Mouse (Mus musculus) adrenal gland, postnatal 14 days (tissue): ENCODE results near the gene Grk4. TPM values are rescaled to one million over a fixed set of nuclear protein-coding genes. Genes with fewer than 3 reads are reported as not detected.
A peak's percentile ranks its signal among the peaks of the same experiment; 100 is the strongest.
"Not testable (repeated sequence)": the region's sequence is repeated elsewhere in the genome, so short reads cannot be mapped to it uniquely, and the experiment has no call there.

ENCODE experiments used
- DNase-seq: peaks from one replicate; pipeline ENCODE4 v3.0.0; 2021; ENCODE audit warnings: mixed read lengths
- microRNA-seq, 2 experiments: library from miRNA; unstranded; fragments of <30 nt; microRNA quantifications; one replicate each; pipeline ENCODE4 v1.2.0; 2021
- total RNA-seq: library from RNA; stranded (reverse); gene quantifications from 2 replicates; pipeline ENCODE4 v1.2.3, GENCODE M21; 2021

Grk4 gene
- total RNA-seq, 1 experiment from 2014 or later: 2.1 TPM

GRCm38 (mm10) chr5:34714371-34714770 is 54.2 kb downstream of the Grk4 start:
- not testable (repeated sequence) for DNase-seq

GRCm38 (mm10) chr5:34714816-34715215 is 54.6 kb downstream of the Grk4 start:
- DNase-seq: no peak

DNA sequence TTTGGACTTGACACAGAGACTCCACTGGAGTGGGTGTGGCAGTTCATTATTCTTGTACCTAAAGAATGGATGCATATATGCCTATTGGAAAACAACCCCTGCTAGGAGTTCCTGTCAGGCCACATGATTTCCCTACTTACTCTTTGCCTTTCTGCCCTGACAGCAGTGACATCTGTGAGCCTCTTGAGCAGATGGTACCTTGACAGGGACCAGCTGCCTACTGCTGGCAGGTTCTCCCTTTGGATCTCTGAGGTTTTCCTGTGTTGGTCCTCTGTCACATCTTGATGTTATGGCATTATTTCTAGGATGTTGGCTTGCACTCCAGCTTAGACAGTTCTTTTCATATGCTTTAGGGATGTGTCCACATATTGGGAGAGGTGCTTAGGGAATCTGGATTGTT is 69.0 kb downstream of the Grk4 start:
- DNase-seq: no peak

DNA sequence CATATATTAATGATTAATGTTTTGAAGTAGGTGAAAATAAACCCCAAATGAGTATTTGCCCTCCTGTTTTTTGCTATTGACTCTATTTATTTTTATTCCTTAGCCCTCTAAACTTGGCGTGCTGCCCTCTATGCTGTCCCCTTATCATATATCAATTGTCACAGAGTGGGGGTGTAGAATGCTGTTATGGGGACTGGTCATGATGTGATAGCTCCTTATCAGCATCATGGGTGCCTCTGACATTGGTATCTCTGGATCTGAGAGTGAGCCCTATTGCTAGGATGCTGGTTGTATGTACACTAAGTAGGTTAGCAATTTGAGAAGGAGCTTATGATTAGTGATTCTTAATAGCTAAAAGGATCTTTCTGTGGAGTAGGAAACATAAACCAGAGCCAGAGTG is 70.1 kb downstream of the Grk4 start:
- no peak for DNase-seq

GRCm38 (mm10) chr5:34751477-34751876 is 91.3 kb downstream of the Grk4 start:
- no peak for DNase-seq

DNA sequence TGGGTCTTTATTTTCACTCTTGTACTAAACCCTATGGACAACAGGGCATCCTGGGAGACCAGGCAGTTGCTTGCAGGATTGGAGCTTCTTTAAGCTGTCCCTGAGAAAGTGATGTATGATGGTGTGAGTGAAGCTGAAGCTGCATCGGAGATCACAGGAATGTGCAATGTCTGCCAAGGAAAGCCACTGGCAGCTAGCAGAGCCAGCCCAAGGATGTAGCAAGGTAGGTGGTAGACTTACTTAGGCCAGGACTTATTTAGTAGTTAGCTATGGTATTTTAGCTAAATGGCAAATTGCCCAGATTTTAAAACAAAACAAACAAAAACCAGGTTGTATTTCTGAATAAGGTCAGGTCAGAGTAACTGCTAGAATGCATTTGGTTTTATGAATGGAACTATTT is 98.6 kb downstream of the Grk4 start:
- no peak for DNase-seq

- DNase-seq: no peak
Observed at GRCm38 (mm10) chr5:34760850-34761508, 100.8 kb downstream of the Grk4 start.

- peak; percentile 98 for DNase-seq
Observed at GRCm38 (mm10) chr5:34761509-34761908, 101.3 kb downstream of the Grk4 start, which contains the start of gene Htt. Htt (plus strand) TSS chr5:34761740.

DNA sequence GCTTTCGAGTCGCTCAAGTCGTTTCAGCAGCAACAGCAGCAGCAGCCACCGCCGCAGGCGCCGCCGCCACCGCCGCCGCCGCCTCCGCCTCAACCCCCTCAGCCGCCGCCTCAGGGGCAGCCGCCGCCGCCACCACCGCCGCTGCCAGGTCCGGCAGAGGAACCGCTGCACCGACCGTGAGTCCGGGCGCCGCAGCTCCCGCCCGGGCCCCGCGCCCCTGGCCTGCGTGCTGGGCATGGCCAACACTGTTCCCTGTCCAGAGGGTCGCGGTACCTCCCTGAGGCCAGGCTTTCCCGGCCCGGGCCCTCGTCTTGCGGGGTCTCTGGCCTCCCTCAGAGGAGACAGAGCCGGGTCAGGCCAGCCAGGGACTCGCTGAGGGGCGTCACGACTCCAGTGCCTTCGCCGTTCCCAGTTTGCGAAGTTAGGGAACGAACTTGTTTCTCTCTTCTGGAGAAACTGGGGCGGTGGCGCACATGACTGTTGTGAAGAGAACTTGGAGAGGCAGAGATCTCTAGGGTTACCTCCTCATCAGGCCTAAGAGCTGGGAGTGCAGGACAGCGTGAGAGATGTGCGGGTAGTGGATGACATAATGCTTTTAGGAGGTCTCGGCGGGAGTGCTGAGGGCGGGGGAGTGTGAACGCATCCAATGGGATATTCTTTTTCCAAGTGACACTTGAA is 101.9 kb downstream of the Grk4 start:
- DNase-seq: peak; percentile 57

DNA sequence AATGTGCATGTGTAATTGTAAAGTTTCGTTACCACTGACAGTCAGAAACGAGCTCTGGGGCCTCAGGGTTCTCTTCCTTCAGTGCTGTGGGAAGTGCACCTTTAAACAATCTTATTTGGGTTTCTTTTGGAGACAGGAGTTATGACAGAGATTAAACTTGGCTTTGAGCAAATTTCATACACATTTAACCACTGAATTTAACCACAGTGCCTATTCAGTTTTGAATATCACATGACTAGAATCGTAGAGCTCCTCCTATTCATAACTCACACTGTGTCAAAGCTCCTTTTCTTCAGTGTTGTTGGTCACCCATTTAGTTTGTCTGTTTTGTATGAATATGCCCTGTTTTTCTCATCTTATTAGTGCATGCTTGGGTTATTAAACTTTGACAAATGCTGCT is 111.6 kb downstream of the Grk4 start:
- no peak for DNase-seq

GRCm38 (mm10) chr5:34772696-34773245 is 112.6 kb downstream of the Grk4 start:
- peak; percentile 13 for DNase-seq

GRCm38 (mm10) chr5:34773392-34773791 is 113.2 kb downstream of the Grk4 start:
- peak; percentile 16 for DNase-seq

DNA sequence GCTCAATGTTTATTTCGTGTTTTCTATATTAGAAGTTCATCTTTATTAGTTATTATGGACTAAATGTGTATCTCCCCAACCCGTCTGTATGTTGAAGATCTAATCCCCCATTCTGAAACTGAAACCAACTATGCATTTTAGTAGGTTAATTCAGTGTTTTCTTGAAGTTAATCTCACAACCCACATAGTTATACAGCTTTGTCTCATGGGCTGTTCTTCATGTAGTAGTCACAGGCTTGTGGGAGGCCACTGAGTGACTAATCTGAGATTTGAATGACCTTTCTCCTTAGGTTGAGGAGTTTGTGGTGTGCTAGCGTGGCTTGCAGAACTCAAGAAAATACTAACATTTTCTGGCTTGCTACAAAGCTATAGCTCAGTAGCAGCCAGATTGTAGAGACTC is 124.8 kb downstream of the Grk4 start:
- DNase-seq: no peak

GRCm38 (mm10) chr5:34791141-34791540 is 131.0 kb downstream of the Grk4 start:
- DNase-seq: no peak

DNA sequence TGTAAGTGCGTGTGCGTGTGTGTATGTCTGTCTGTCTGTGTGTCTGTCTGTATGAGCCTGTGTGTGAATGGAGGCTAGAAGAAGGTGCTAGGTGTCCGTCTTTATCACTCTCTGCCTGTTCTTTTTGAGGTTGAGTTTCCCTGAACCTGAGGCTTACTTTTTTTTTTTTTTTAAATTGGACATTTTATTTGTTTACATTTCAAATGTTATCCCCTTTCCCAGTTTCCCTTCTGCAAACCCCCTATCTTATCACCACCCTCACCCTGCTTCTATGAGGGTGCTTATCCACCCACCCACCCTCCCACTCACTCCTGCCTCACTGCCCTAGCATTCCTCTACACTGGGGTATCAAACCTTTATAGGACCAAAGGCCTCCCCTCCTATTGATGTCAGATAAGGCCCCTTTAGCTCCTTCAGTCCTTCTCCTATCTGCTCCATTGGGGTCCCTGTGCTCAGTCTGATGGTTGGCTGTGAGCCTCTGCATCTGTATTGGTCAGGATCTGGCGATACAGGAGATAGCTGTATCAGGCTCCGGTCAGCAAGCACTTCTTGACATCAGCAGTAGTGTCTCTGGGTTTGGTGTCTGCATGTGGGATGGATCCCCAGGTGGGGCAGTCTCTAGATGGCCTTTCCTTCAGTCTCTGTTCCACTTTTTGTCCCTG is 140.2 kb downstream of the Grk4 start:
- no peak for DNase-seq

Small RNAs within 50 kb of the gene (microRNA-seq; reads per million reads assigned to microRNA genes)
- gene Mir467g: 0 reads per million in 2 experiments

Other genes with a start within 250 kb of the Grk4 start
- gene Tnip2, start 146.4 kb upstream of the Grk4 start, total RNA-seq: 12.1 and 14.8 TPM in 2 replicates
- gene Sh3bp2, start 134.5 kb upstream of the Grk4 start, total RNA-seq: 6.5 and 11.8 TPM in 2 replicates
- 149 and 175 TPM in 2 replicates for gene Add1, start 86.7 kb upstream of the Grk4 start, total RNA-seq
- gene Mfsd10, start 23.2 kb upstream of the Grk4 start, total RNA-seq: 37.6 and 40.3 TPM in 2 replicates
- gene Nop14, start 231 bp upstream of the Grk4 start, total RNA-seq: 21.9 and 26.8 TPM in 2 replicates
- 24.6 and 25.8 TPM in 2 replicates for gene Htt, start 101.4 kb downstream of the Grk4 start, total RNA-seq
- 1.4 TPM in 2 replicates for gene Msantd1, start 247.6 kb downstream of the Grk4 start, total RNA-seq